Mouse (Mus musculus) heart, postnatal 36 days (tissue): ENCODE measurements at regions not wholly inside any gene's neighbourhood (a gene's known extent, or its start where the extent isn't known, plus 50 kb on each side); places are given as distances from the start of the nearest gene placed in this dataset.

ENCODE experiments used
- DNase-seq, 2 experiments: peaks; one replicate each; pipeline ENCODE4 v3.0.0; 2021 to 2022
- intact Hi-C: fragments of 180-260 bp; cut with DNase I; formaldehyde crosslinking; loops from one replicate; pipeline ENCODE4 v1.15.1; 2025

- no peak for DNase-seq
- intact Hi-C loops = no loop called here
Observed at GRCm38 (mm10) chr4:87501791-87502190, 271.5 kb upstream of the Slc24a2 start.

- intact Hi-C loops = no loop called here
- no peak for DNase-seq
Observed at GRCm38 (mm10) chr4:87500441-87500840, 270.2 kb upstream of the Slc24a2 start.

GRCm38 (mm10) chr4:87487798-87488197 lies 257.5 kb upstream of the Slc24a2 start:
- DNase-seq = no peak
- intact Hi-C loops = no loop called here

GRCm38 (mm10) chr4:87475537-87475936 lies 245.3 kb upstream of the Slc24a2 start:
- intact Hi-C loops = no loop called here
- DNase-seq = no peak

- DNase-seq = no peak
Observed at GRCm38 (mm10) chr4:87473331-87474039, 243.2 kb upstream of the Slc24a2 start.

GRCm38 (mm10) chr4:87472787-87473186 lies 242.5 kb upstream of the Slc24a2 start:
- no peak for DNase-seq
- intact Hi-C loops = no loop called here

More at GRCm38 (mm10) chr4:87473331-87474039, 243.2 kb upstream of the Slc24a2 start:
- intact Hi-C loops = no loop called here

GRCm38 (mm10) chr4:87471385-87471784 lies 241.1 kb upstream of the Slc24a2 start:
- DNase-seq = no peak
- intact Hi-C loops = no loop called here

- DNase-seq = no peak
- intact Hi-C loops = no loop called here
Observed at GRCm38 (mm10) chr4:87467600-87467999, 237.3 kb upstream of the Slc24a2 start.

GRCm38 (mm10) chr4:87467018-87467417 lies 236.7 kb upstream of the Slc24a2 start:
- intact Hi-C loops = no loop called here
- no peak for DNase-seq

- peak in 1 of 2 experiments; percentile 7 for DNase-seq
- intact Hi-C loops = no loop called here
Observed at GRCm38 (mm10) chr4:87461181-87461912, 231.1 kb upstream of the Slc24a2 start.

- intact Hi-C loops = no loop called here
- no peak for DNase-seq
Observed at GRCm38 (mm10) chr4:87455863-87456578, 225.7 kb upstream of the Slc24a2 start.

- no peak for DNase-seq
- intact Hi-C loops = no loop called here
Observed at GRCm38 (mm10) chr4:87452122-87452521, 221.8 kb upstream of the Slc24a2 start.

GRCm38 (mm10) chr4:87451251-87451650 lies 221.0 kb upstream of the Slc24a2 start:
- DNase-seq = no peak
- intact Hi-C loops = no loop called here

GRCm38 (mm10) chr4:87448338-87448737 lies 218.1 kb upstream of the Slc24a2 start:
- DNase-seq = no peak
- intact Hi-C loops = no loop called here

- intact Hi-C loops = no loop called here
Observed at GRCm38 (mm10) chr4:87446856-87447255, 216.6 kb upstream of the Slc24a2 start.

GRCm38 (mm10) chr4:87434136-87434535 lies 203.9 kb upstream of the Slc24a2 start:
- no peak for DNase-seq
- intact Hi-C loops = no loop called here

More at GRCm38 (mm10) chr4:87446856-87447255, 216.6 kb upstream of the Slc24a2 start:
- no peak for DNase-seq

GRCm38 (mm10) chr4:87428374-87428773 lies 198.1 kb upstream of the Slc24a2 start:
- no peak for DNase-seq
- intact Hi-C loops = no loop called here

GRCm38 (mm10) chr4:87424066-87424465 lies 193.8 kb upstream of the Slc24a2 start:
- DNase-seq = no peak
- intact Hi-C loops = no loop called here

GRCm38 (mm10) chr4:87422588-87422987 lies 192.3 kb upstream of the Slc24a2 start:
- intact Hi-C loops = no loop called here

GRCm38 (mm10) chr4:87403354-87403753 lies 173.1 kb upstream of the Slc24a2 start:
- intact Hi-C loops = no loop called here

More at GRCm38 (mm10) chr4:87422588-87422987, 192.3 kb upstream of the Slc24a2 start:
- no peak for DNase-seq

GRCm38 (mm10) chr4:87402173-87402556 lies 171.9 kb upstream of the Slc24a2 start:
- intact Hi-C loops = no loop called here
- DNase-seq = no peak

More at GRCm38 (mm10) chr4:87403354-87403753, 173.1 kb upstream of the Slc24a2 start:
- no peak for DNase-seq
